Mouse (Mus musculus) left cerebral cortex, adult 11 months (tissue): ENCODE data around the gene Slc26a8.

ENCODE experiments used
- DNase-seq: peaks from one replicate; pipeline ENCODE4 v3.0.0; 2022; ENCODE audit warnings: low spot score

The Slc26a8 gene

GRCm38 (mm10) chr17:28640113-28640512 lies 49.9 kb downstream of the Slc26a8 start:
- DNase-seq = no peak

DNA sequence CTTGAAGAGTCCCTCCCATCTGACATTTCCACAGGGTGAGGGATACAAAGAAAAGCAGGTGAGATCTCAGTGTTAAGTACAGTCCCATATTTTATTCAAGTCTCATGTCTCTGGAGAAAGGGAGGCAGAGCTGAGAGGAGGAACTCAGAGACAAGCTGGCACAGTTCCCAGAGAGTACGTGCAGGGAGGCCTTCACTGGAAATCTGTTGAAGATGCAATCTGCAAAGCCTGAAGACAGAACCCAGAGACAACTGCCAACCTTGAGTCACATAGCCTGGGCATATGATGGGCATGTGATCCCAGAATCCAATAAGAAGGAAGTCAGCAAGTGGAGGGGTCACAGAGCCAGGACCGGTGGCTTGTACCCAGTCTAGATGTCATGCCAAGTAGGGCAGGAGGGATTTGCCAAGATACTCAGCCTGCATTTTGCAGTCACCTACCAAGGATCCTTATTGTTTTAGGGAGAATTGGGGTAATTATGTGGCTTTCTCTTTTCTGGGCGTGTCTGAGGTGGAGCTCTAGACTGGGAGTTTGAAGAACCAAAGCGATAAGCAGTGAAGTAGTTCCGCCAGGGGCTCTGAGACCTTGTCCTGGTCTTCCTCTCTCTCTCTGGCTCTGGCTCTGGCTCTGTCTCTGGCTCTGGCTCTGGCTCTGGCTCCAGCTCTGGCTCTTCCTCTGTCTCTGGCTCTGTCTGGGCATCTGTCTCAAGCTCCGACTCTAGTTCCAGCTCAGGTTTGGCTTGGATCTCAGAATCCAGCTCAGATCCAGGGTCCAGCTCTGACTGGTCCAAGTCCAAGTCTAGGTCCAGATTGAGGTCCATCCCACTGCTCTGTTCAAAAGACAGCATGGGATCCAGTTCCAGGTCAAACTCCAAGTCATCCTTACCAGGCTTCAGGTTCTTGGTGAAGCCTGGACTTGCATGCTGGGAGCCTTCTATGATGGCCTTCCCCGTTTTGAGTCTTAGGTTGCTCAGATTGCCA lies 52.0 kb downstream of the Slc26a8 start:
- DNase-seq = no peak

DNA sequence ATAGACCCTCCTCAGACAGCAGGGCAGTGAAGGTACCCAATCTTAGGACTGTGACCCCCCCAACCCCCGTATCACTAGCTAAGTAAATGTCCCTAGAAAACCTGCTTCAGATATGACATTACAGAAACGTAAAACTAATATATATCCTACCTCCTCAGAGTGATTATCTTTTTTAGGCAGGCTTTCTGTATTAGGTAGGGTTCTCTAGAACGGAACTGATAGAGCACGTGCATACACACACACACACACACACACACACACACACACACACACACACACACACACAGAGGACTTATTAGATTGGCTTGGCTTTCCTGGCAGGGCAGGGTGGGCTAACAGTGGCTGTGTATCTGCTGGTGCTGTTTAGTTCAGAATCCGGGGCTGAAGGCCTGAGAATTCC lies 54.2 kb downstream of the Slc26a8 start:
- no peak for DNase-seq

DNA sequence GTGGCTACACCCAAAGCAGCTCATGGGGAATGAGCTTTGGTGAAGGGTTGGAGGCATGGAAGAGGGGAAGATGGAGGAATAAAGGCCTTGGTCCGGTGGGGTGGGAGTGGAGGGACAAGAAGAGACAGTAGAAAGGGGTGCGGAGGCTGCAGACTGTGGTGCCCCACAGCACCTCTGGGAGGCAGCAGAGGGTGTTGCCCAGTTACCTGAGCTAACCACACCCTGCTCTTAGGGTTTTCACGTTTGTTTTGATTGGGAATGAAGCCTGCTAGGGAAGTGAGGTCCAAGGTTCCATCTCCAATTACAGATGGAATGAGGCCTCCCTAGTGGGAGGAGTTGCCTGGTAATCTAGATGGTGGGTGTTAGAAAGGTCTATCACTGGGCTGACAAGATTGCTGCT lies 60.9 kb downstream of the Slc26a8 start:
- DNase-seq = no peak

DNA sequence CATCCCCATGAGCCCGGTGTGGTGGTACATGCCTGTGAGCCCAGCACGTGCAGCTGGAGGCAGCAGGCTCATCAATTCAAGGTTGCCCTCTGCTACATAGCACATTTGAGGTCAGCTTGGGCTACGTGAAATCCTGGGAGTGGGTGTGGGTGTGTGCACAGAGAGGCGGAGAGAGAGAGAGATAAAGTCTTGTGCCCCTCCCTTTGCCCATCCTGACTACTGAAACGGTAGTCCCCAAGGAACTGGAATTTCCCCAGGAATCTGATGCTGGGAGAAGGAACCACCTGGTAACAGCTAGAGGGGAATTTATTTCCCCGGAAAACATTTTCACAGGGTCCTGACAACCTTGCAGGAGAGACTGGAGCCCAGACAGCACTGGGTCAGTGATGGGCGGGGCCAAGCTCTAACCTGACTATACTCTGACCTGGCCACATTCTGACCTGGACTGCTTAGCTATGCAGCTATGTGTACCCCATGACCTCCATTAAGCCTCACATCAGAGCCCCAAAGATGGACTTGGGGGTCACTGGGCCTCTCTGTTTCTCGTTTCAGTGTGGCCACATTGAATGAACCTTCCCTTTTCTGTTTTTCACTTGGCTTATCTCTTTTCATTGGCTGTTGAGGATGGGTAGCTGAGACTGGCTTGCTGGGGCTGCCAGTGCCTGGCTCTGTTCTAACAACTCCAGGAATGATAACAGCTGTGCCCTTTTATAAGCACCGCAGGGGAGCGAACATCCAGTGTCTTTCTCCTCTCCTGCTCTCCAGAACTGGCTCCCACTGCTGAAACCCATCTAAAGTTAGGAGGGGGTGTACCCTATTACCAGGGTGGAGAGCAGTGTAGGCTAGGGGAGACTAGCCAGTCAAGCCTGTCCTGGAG lies 61.5 kb downstream of the Slc26a8 start:
- DNase-seq = no peak

- DNase-seq = peak; percentile 41
Observed at GRCm38 (mm10) chr17:28626937-28627336, 63.1 kb downstream of the Slc26a8 start.

- no peak for DNase-seq
Observed at GRCm38 (mm10) chr17:28625327-28625726, 64.7 kb downstream of the Slc26a8 start.

DNA sequence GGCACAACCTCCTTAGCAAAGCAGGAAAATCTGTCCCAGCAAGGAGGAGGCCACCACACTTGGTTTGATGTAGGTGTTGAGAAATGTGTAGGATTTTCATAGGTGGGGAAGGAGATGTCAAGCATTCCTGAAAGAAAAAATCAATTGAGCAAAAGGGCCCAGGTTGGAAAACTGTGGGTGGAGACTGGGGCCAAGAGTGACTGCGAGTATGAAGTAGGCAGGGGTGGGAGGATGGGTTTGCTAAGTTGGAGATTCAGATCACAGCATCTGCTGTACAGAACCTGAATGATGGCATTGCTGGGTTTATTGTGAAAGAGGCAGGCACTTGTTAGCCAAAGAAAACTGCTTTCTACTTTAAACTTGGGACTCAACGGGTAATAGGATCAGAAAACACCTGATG lies 65.2 kb downstream of the Slc26a8 start:
- DNase-seq = peak; percentile 37

- peak; percentile 81 for DNase-seq
Observed at GRCm38 (mm10) chr17:28622300-28622759, 67.7 kb downstream of the Slc26a8 start, which contains the start of gene Srpk1. Gene Srpk1 (minus strand): TSS chr17:28622709.

DNA sequence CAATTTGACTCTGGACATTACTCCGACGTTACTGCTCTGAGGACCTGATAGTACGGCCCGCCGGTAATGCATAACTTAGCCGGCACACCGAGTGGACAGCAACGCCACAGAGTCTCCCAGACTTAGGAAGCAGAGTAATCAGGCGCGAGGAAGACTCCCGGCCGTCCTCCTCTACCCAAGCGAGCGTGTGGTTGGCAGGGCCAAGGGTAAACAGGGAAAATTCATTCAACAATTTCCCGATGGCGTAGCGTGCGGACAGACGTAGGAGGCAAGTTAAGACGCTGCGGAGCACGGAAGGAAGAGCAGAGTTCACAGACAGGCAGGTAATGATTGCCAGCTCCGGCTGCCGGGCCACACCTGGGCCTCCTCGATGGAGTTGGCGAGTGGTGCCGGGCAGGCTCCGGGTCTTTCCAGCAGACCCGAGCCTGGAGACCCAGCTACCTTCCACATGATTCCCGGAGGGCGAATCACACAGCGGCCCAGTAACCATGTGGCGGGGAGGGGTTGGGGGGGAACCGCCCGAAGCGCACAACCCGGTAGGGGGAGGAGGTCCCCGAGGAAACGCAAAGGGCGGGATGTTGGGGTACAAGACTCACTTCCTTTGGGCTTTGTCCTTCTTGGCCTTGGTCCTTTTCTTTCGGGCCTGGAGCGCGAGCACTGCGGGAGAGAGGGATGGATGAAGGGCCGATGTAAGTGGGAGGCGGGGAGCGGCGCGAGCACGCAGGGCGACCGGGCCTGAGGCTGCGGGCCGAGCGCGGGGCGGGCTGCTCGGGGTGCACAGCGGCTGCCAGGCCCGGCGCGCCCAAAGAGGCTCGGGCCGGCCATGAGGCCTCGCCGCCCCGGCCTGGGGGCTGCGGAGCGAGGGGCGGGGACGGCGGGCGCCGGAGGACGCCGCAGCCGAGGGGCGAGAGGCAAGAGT lies 68.4 kb downstream of the Slc26a8 start:
- DNase-seq = no peak

DNA sequence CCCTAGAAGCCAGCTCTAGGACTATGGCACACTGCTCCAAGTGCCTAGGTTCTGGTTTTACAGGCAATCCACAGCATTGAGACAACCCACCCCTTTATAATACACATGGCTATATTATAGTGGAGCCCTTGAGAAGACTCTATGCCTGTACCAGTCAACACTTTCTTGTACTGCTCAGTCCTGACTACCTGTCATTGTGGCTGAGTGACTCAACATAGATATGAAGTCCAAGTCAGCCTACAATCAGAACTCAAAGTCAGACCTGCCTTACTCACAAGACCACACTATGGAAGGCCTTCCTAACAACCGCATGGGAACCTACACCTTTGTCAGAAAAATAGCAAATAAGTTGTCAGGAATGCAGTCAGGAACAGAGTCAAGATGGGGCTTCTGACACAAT lies 71.3 kb downstream of the Slc26a8 start:
- DNase-seq = no peak

GRCm38 (mm10) chr17:28618124-28618523 lies 71.9 kb downstream of the Slc26a8 start:
- DNase-seq = no peak

DNA sequence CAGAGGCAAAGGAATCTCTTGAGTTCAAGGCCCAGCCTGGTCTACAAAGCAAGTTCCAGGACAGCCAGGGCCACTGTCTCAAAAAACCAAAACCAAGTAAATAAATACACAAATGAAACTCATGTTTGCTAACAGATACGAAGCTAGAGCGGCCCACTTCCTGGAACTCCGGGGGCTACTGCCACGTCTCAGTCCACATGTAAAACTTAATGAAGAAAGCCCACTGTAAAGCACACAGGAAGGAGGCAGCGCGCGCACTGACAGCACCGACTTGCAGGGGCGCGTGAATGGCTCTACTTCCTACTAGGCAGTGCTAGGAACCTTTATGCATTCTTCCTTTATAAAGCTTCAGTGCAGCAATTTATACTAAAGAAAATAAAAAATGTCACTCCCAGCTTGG lies 72.4 kb downstream of the Slc26a8 start:
- no peak for DNase-seq

- DNase-seq = no peak
Observed at GRCm38 (mm10) chr17:28615332-28615731, 74.7 kb downstream of the Slc26a8 start.

DNA sequence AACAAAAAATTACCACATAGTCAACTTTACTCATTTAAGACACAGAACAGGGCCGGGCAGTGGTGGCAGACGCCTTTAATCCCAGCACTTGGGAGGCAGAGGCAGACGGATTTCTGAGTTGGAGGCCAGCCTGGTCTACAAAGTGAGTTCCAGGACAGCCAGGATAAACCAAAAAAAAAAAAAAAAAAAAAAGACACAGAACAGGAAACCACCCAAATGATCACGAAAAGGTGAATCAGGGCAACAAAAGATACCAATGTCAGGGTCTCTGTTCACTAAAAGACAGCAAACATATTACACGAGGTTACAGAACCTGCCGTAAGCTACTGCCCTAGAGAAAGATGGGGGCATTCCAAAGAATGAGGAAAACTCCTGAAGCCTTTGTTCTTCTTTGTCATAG lies 76.9 kb downstream of the Slc26a8 start:
- no peak for DNase-seq

GRCm38 (mm10) chr17:28612603-28613002 lies 77.4 kb downstream of the Slc26a8 start:
- no peak for DNase-seq

DNA sequence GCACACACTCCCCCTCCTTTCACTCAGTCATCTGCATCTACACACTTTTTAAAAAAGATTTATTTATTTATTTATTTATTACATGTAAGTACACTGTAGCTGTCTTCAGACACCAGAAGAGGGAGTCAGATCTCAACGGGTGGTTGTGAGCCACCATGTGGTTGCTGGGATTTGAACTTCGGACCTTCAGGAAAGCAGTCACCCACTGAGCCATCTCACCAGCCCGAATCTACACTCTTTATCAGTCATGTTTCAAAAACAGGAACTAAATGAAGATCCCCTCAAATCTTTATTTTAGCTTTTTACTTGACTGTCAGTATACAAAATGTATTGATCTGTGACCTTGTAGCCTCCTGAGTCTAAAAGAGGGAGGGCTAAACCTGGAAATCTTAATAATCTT lies 80.5 kb downstream of the Slc26a8 start:
- DNase-seq = no peak

- no peak for DNase-seq
Observed at GRCm38 (mm10) chr17:28601557-28602250, 88.3 kb downstream of the Slc26a8 start.

GRCm38 (mm10) chr17:28600780-28601179 lies 89.3 kb downstream of the Slc26a8 start:
- DNase-seq = no peak

DNA sequence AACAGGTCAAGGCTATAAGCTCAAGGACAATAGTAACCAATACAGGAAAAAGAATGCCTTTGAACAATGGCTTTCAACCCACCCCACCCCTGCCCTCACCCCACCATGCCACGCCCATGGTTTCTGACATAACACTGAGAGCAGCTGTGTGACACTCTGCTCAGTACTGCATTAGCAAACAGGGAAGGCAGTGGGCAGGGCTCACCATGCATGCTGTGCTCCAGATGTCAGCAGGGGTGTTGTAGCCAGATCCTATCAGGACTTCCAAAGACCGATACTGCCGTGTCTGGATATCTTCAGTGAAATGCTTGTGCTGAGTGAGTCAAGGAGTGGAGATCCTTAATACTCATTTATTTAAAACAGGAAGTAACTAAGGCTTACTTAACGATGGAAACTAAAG lies 96.1 kb downstream of the Slc26a8 start:
- no peak for DNase-seq

DNA sequence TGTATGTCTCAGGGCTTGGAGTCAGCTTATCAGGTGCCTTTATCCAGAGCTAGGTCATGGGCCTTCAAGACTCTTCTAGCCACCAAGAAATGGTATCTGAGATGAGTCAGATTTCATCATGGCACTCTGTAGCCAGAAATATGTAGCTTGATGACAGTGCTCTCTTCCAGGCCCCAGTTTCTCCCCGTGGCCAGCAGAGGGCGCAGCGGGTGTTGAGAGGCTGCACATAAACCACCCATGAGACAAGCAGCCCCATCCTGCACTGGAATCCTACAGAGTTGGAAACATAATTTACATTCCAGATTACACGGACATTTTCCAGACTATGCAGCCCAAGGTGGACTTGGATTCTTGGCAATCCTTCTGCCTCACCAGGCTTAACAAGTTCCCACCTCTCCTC lies 97.0 kb downstream of the Slc26a8 start:
- peak; percentile 41 for DNase-seq
